Mouse (Mus musculus): ENCODE measurements around the gene Amer3.
"Not testable (repeated sequence)": the region's sequence is repeated elsewhere in the genome, so short reads cannot be mapped to it uniquely, and the experiment has no call there.

Amer3 gene

DNA sequence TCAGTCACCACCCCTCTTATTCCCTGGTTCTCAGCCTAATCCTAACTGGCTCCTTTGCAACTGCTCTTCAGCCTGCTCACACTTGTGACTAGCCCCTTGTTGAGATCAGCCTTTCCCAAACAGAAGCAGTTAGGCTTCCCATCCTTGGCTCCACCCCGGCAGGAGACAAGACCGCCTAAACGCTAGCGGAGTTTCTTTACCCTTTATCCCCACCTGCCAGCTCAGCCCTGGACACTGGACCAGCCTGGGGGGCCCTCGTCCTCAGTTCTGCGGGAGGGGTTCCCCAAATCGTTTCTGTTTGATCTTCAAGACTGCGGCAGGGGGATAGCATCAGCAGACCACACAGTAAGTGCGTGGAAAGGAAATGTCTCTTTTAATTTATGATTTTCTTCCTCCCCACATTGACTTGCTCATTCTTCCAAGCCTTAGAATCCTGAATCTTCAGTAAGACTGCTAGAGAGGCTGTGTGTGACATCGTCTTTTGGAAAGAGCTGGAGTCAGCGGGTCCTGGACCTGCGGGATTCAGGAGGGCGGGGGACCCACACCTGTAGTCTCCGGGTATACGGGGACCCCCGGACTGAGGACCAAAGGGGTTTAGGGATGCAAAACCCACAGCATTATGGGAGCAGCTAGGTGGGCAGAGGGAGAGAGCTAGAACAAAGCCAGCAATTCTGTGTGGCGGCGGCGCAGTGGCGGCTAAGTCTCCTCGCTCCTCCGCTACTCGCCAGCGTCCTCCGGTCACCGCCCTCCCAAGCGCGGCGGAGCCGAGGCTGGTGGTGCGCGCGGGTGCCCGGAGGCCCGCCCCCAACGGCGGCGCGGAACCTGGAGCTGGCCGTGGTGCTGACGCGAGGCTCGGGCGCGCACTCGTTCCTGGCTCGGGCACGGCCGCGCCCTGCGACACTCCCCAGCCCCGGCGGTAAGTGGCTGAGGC lies at the start of gene Amer3:
Gene Amer3 (plus strand): TSS at position 807 of the 931 bp plus-strand sequence.
- peak; percentile 61 for DNase-seq

DNA sequence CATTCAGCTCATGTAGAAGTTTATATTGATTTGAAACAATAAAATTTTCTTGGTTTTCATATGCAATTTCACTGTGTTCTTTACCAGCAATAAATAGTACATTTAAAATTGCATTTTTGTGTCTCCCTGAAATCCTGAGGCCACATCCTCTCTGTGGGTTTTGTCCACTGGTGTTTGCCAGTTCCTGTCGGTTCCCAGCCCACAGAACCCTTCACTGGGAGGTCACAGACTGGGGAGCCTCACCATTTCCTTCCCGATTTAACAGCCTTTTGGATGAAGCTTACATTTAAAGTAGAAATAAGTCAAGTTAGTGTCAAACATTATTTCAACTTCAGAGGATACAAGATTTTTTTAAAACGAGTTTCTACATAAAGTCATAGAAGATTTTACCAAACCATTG lies 44.9 kb upstream of the Amer3 start:
- not testable (repeated sequence) for DNase-seq

DNA sequence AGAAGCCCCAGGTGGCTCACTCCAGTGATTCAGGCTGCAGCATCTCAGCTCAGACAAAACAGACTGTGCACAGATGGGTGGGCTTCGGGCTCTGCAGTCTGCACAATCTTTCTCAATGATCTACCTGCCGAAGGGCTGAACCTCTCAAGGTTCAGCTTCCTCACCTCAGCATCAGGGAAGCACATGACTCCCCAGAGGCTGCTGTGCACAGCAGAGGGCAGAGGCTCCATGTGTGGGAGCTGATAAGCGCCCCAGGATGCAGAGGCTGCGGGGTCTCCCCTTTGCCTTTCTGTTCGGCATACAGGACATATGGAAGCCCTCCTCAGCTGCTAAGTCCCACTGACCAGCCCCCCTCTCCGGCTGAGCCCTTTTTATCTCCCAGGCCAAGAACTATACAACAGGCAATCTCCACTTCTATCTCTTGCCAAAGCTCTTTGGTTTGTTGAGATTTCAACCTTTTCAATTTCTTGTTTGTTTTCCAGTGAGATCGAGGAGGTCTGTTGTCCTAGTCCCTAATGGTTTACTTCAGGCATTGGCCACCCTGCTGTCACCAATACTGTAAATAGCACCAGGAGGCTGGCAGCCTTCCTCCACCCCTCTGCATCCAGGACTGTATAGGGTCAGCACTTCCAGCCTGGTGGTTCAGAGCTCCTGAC lies 44.3 kb upstream of the Amer3 start, which contains the start of gene Cfc1:
Gene Cfc1 (plus strand): TSS at position 606 of the 656 bp plus-strand sequence.
- not testable (repeated sequence) for DNase-seq

DNA sequence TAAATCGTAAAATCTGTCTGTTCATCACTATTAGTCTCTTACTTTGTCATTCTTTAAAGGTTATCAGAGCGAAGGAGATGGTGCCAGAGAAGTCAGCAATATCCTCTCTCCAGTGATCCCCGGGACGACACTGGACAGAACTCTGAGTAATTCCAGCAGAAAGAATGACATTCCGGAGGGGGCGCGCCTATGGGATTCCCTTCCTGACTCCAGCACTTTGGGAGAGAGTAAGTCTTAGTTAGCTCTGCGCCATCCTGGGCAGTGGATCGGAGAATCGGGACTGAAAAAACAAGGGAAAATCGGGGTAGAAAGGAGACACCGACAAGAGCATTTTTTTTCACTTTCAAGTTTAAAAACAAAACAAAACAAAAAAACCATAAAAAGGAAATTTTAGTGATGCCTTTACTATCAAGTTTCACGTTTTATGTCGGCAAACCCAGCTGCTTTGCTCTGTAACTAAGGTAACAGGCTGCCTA lies 43.1 kb upstream of the Amer3 start:
- no peak for DNase-seq

DNA sequence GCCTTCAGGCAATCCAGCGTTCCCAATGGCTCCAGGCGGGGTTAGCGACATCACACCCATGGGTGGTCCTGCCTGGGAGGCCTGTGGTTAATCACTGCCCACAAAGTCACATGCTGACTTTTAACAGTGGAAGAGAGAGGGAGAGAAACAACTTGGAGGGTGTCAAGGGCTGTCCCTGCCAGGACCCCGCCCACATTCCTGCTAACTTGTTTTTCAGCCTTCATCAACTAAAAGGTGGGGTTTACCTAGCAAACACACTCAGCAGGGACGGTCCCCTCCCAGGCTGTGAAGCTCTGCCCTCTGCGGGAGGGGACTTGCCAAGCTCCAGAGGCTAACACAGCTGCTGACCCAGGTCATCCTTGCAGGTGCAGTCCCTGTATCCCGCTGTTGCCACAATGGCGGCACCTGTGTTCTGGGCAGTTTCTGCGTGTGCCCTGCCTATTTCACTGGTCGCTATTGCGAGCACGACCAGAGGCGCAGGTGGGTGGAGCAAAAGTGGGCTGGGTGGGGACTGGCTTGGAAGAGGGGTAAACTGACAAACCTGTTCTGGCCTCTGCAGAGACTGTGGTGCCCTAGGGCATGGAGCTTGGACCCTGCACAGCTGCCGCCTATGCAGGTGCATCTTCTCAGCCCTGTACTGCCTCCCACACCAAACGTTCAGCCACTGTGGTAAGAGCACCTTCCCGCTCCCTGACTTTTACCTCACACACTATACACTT lies 42.5 kb upstream of the Amer3 start:
- peak; percentile 12 for DNase-seq

DNA sequence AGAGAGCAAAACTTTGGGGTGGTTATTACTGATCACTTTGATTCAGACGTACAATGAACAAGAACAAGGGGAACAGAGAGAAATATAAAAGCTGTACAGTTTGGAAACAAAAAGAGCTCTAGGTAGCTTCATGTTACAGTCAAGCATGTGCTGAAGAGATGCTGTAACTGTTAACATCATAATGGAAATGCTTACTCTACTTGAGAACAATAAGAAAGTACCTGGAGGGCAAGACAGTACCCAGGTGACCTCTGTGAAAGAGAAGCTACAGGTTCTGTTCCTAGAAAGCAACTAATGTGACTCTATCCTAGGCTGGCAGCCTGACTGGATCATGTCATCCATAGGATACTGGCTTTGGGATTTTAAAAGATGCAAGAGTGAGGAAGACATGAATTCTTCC lies 32.4 kb upstream of the Amer3 start:
- no peak for DNase-seq

DNA sequence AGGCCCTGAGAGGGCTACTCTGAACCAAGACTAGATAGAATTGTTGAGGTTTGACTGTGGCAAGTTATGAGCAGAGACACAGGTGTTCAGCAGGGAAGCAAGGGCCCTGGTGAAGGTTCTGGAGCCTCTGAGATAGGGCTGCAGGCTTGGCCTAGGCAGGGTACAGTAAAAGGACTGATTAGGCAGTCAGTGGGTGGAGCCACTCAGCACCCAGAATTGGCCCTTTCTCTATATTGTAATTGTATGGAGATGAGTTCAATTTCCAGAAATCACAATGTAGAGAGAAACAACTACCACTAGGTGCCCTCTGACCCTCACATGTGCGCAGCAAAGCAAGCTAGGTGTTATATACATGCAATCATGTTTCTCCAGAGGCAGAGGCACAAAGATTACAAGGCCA lies 25.8 kb upstream of the Amer3 start:
- DNase-seq = no peak

DNA sequence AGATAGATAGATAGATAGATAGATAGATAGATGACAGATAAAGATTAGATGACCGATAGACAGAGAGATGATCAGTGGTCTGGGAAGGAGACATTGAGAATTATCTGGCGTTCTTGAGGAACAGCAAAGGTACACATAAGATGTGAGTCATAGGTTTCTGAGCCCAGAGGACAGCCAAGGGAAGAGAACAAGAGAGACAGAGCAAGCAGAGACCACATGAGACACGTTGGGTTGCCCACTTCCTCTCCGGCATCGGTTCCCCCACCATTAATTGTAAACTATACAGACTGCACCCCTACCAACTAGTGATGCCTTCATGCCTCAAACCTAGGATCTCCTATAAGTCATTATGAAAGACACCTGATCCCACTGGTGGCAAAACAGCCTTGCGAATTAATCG lies 25.2 kb upstream of the Amer3 start:
- no peak for DNase-seq

DNA sequence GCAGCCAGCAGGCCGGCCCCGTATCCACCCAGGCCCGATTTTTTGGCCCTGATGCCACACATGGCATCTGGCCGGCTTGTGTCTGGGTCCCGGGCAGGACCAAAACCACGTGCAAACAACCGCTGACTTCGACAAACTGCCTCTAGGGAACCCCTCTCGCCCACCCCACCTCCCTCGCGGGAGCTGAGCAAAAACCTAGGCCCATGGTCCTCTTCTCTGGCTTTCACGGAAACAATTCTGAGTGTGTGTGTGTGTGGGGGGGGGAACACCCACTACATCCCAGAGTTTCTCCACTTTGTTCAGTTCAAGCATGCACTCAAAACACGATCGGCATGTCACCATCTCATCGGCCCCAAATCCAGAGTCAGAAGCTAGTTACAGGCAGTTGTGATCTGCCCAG lies 18.6 kb upstream of the Amer3 start, which contains the start of gene Prss40:
Gene Prss40 (minus strand): TSS at position 101 of the 400 bp plus-strand sequence.
- DNase-seq = no peak

DNA sequence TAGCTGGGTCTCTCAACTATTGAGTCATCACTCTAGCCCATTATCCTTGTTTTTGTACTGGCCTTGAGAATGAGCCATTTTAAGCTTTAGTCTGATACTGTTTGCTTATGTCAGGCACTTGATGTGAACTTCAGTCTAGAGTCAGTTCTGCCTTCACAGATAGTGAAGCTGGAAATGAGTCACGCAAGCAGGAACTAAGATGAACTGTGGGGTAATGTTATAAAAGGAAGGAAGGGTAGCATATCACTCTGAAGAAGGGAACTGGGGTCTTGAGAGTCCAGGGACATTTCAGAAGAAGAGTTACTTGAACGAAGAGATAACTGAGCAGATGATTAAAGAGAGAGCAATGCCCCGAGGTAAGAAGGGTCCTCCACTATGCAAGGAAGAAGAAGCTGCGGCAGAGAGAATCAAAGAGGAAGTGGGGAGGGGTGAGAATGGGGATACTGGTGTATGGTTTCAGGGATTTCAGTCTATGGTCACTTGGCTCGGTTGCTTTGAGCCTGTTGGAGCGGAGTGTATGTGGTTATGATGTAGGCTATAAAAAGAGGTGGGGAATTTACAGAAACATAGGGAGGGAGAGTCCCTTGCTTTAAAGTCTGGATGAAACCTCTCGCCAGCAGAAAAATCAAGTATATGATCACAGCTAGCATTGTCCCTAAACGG lies 14.9 kb upstream of the Amer3 start:
- DNase-seq = no peak

DNA sequence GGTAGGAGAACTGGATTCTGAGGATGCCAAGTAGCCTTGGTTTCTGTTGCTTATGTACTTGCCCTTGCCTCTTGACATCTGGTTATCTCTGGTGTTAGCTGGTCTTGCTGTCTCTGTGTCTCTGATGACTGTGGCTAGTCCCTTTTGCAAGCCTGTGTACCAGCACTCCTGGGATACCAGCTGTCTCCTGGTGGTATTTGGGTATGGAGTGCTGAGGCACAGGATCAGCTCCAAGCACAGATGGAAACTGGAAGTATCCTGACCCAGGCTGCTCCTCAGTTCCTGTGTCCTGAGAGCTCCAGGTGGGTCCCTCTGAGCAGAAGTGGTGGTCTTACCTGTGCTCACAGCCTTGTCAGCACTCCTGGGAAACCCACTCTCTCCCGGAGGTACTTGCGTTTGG lies 11.3 kb upstream of the Amer3 start:
- DNase-seq = no peak

DNA sequence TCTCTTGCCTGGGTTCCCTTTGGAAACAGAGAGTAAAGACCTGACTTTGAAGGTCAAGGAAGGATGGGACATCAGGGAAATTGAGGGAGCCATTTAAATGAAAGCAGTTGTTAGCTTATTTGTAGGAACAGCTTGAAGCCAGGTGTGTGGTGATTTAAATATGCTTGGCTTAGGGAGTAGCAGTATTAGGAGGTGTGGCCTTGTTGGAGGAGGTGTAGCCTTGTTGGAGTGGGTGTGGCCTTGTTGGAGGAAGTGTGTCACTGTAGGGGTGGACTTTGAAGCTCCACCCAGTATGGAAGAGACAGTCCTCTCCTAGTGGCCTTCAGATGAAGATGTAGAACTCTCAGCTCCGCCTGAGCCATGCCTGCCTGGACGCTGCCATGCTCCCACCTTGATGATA lies 9.6 kb upstream of the Amer3 start:
- no peak for DNase-seq

DNA sequence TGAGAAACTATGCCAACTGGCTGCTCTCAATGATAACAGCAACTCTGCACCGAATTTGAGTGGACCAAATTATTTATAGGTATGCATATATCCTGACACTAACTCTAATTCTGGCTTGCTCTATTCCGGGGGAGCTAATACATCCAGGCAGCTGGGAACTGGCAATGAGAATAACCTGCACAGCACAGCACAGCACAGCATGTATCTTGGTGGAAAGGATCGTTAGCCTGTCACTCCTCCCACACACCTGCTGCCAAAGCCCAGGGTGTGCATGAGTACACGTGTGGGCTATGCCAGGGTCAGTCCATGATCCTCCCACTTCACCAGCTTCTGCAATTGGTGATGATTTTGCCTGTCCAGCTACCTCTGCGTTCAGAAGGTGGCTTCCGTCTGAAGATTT lies 8.0 kb upstream of the Amer3 start:
- DNase-seq = no peak

DNA sequence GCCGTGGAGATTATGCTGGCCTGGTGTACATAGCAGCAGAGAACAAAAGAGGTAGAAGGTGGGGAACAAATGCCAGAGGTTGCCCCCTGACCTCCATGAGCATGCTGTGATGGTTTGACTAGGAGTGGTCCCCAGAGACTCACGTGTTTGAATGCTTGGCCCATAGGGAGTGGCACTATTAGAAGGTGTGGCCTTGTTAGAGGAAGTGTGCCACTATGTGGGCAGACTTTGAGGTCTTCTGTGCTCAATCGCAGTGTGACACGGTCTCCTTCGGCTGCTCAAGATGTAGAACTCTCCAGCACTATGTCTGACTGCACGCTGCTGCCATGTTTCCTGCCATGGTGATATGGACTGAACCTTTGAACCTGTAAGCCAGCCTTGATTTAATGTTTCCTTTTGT lies 6.2 kb upstream of the Amer3 start:
- no peak for DNase-seq

DNA sequence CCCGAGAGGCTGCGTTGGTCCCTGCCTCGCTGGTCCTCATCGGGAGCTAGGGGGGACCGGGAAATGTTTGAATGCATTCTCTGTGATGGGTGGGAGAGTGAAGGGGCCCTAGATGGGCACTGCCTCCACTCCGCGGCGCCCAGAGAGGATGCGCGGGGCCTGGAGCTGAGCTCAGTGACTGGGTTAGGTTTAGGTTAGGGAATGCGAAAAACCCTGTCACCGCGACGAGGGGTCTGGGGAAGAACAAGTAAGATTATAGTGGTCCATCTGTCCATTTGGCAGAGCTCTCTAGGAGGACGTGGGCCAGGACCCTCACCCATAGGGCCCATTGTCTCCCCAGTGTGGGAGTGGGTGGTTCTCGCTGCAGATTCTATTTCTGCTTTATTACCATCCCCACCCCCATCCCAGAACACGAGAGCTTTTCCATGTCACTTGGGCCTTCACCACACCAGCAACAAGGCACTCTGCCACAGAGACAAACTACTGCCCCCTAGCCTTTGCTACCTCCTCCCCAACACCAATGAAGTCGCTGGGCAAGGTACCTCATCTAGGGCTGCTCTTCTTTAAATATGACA lies 412 bp downstream of the Amer3 start:
- no peak for DNase-seq

DNA sequence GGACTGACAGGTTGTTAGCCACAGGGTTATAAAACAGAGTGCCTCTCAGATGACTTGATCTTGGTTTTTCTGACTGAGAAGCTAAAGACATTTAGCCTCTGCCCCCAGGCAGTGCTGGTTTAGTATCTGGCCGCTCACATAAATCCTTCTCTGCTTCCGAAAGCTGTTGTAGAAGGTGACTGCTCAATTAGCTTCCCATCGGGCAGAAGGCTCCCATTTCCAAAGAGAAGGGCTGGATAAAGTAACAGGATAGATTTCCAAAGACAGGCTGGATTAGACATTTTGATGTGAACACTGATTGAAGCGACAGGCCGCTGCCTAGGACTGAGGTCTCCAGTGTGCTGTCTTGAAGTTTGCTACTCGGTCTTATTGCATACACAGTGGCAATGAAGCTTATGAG lies 2.8 kb downstream of the Amer3 start:
- DNase-seq = no peak

DNA sequence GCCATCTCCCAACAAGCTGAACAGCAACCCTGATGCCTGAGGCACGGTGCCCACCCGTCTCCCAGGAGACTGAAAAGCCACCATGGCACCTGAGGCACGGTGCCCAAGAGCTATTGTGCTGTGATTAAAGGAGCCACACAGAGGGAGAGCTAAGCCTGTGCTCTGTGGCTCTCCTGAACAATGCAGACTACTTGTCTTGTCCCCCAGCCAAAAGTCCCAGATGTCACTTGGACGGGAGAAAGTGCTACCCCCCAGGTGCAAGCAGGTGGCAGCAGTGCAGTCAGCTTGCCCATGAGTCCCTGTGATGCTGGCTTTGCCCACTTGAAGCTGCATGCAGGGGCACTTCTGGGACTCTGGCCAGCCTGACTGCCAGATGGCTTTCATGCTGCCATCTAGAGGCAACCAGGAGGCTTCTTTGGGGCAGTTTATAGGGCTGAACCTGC lies 4.4 kb downstream of the Amer3 start:
- DNase-seq = no peak

DNA sequence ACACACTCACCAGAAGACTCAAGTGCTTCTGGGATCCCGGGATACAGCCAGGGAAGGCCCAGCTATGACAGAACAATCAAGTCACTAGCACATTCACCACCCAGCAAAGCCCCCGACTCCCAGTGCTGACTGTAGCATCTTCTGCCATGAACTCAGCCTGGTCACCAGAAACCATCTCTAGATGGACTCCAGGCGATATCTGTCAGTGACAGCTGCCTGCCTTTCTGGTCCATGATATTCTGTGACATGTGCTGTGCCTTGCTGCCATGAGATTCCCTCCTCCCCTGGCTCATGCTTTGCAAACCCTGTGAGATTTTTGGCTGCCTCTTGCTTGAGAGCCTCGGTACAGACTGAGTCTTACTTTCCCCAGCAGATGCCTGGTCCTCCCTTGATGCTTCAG lies 5.3 kb downstream of the Amer3 start:
- no peak for DNase-seq

DNA sequence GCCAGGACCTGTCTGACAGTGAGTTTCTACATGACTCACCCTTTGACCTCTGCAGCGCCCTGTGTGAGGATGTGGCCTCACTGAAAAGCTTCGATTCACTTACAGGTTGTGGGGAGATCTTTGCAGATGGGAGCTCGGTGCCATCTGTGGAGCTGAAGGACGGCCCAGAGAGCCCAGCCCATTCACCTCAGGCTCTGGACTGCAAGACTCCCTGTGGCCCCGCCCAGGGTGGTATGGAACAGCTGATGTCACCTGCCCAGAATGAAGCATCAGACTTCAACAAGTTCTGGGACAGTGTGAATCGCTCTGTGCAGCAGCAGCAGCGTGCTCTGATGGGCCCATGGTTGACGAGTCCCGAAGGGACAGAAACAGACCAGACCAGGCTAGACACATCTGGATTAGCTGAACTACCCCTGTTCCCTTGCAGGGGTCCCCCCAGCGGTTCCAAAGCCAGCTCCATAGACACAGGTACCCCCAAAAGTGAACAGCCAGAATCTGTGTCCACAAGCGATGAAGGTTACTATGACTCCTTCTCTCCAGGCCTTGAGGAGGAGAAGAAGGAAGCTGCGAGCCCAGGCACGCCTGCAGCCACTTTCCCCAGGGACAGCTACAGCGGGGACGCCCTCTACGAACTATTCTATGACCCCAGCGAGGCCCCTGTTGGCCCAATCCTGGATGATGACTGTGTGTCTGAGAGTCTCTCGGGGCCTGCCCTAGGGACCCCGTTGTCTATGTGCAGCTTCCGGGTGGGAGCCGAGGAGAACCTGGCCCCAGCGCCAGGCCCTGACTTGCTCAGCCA lies 8.0 kb downstream of the Amer3 start:
- no peak for DNase-seq

DNA sequence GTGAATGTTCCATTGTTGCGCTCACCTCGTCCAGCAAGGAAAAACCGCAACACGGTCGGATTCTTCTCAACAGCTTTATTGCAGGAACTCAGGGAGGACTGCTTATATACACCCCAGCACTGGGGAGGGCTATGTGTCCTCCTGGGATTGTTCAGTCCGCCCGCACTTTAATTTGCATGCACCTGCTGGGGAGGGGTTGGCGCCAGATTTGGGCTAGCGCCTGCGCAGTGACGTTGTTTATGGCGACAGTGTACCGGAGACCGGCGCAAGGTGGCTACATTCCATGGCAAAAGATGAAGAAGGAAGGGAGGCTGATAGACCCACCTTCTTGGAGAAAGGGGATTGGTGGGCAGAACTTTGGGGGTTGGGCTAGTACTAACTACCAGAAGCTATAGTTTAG lies 20.5 kb downstream of the Amer3 start:
- DNase-seq = no peak

DNA sequence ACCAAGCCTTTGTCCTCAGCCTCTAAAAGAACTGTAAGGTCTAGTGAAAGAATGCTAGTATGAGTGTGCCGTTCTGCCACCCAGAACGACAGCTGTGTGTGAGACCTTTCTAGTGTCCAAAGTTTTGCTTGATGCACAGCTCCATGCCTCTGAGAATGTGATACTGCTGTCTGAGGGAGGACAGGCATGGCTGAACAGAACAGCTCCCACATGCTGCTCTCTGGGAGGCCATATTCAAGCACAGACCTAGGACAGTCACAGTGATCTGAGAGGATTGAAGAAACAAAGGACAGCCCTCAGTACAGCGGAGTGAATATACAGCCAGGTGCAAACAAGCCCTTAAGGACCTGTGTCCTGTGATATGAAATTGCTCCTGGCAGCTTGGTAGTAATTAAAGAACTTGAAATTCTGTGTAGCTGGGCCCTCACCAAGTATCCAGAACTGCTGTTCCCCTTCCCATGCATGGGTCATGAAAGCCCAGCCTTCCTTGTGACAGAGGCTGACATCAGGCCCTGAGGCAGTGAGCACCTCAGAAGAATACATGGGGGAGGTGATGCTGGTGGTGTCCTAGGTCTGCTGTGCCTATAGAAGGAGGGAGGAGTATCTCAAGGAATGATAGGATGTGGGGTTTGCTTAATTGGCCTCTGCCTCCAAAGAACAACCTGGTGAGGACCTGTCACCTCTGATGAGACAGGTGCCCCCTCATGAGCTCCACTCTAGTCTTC lies 22.0 kb downstream of the Amer3 start:
- no peak for DNase-seq

Measured in thymus, postnatal 25 days (tissue).